Mouse (Mus musculus) stomach, embryonic 15.5 days (tissue): Measurements from ENCODE around the gene Gm2115. TPM values are rescaled to one million over a fixed set of nuclear protein-coding genes. Genes with fewer than 3 reads are reported as not detected.

Experiments used
- ATAC-seq: fragments of 200-750 bp; cut with Nextera tagmentation; 2 replicates; pipeline ENCODE4 v1.8.0; 2017; ENCODE audit warnings: low read depth, moderate number of reproducible peaks, moderate TSS enrichment; ENCODE audit not compliant: insufficient read depth, low FRiP score
- H3K27ac ChIP-seq: fragments of 300-500 bp; sonication (generic); 2 replicates; pipeline ENCODE4 v1.5.1; 2015; ENCODE audit warnings: mild to moderate bottlenecking, inconsistent platforms
- H3K27me3 ChIP-seq: fragments of 300-500 bp; sonication (generic); replicated peaks from 2 replicates; pipeline ENCODE4 v1.6.1; 2015; ENCODE audit warnings: inconsistent platforms
- H3K36me3 ChIP-seq: fragments of 300-500 bp; sonication (generic); 2 replicates; pipeline ENCODE4 v1.6.1; 2015; ENCODE audit warnings: inconsistent platforms
- H3K4me1 ChIP-seq: fragments of 300-500 bp; sonication (generic); 2 replicates; pipeline ENCODE4 v1.6.1; 2015; ENCODE audit warnings: inconsistent platforms
- H3K4me2 ChIP-seq: fragments of 300-500 bp; sonication (generic); 2 replicates; pipeline ENCODE4 v1.6.1; 2015; ENCODE audit warnings: mild to moderate bottlenecking, inconsistent platforms
- H3K4me3 ChIP-seq: fragments of 300-500 bp; sonication (generic); replicated peaks from 2 replicates; pipeline ENCODE4 v1.5.1; 2015; ENCODE audit warnings: inconsistent platforms
- H3K9ac ChIP-seq: fragments of 300-500 bp; sonication (generic); 2 replicates; pipeline ENCODE4 v1.6.1; 2015; ENCODE audit warnings: inconsistent platforms
- H3K9me3 ChIP-seq: fragments of 300-500 bp; sonication (generic); 2 replicates; pipeline ENCODE4 v1.6.1; 2016; ENCODE audit warnings: inconsistent platforms
- WGBS: fragments of 180-500 bp; shearing (Covaris S2); methylation state at CpG from one replicate; pipeline ENCODE4 v1.1.7; 2015; 5-methylcytosine and 5-hydroxymethylcytosine counted together
- polyA plus RNA-seq: library from polyadenylated mRNA; unstranded; fragments of >200 nt; fragmentation: Nextera tagmentation; extraction: Ambion mirVana; gene quantifications from 2 replicates; pipeline ENCODE4 v1.2.1, GENCODE M21; 2015

Gm2115 gene
- polyA plus RNA-seq, 1 experiment from 2014 or later = 3.1 TPM

DNA sequence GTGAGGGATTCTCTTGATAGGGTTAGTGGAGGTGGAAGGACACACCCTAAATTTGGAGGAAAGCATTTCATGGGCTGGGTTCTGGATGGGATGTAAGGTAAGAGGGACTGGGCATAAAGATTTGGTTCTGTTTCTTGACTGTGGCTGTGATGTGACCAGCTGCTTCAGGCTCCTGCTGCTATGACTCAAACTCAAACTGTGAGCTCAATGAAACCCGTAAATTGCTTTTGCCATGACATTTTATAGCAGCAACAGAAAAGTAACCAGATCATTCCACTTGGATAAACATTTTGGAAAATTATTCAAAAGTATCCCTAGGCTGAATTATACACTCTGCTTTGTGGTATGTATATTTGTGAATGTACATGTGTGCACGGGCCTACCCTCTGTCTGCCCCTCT, 61.9 kb downstream of the Gm2115 start:
- Histone ChIP-seq H3K4me3 (no peak overlapping the region), H3K4me1 (peaks cover 2% of the 10 kb centered on the region; the same call in 1 of the 2 replicates), H3K27me3 (no peaks in the 10 kb centered on the region), H3K27ac (no peak overlapping the region), H3K9ac (no peak overlapping the region), H3K4me2 (no peak overlapping the region), H3K36me3 (no peaks in the 10 kb centered on the region), H3K9me3 (no peaks in the 10 kb centered on the region)
- no peak for ATAC-seq
- WGBS = 82% methylated on average over 2 of the region's 2 CpGs

GRCm38 (mm10) chr7:84591347-84591746, 62.6 kb downstream of the Gm2115 start:
- Histone ChIP-seq H3K9ac (no peak overlapping the region), H3K27ac (no peak overlapping the region), H3K36me3 (no peaks in the 10 kb centered on the region), H3K4me2 (no peak overlapping the region), H3K27me3 (no peaks in the 10 kb centered on the region), H3K9me3 (no peaks in the 10 kb centered on the region), H3K4me3 (no peak overlapping the region), H3K4me1 (peaks cover 2% of the 10 kb centered on the region; the same call in 1 of the 2 replicates)
- 82% methylated on average over 3 of the region's 3 CpGs for WGBS
- no peak for ATAC-seq

DNA sequence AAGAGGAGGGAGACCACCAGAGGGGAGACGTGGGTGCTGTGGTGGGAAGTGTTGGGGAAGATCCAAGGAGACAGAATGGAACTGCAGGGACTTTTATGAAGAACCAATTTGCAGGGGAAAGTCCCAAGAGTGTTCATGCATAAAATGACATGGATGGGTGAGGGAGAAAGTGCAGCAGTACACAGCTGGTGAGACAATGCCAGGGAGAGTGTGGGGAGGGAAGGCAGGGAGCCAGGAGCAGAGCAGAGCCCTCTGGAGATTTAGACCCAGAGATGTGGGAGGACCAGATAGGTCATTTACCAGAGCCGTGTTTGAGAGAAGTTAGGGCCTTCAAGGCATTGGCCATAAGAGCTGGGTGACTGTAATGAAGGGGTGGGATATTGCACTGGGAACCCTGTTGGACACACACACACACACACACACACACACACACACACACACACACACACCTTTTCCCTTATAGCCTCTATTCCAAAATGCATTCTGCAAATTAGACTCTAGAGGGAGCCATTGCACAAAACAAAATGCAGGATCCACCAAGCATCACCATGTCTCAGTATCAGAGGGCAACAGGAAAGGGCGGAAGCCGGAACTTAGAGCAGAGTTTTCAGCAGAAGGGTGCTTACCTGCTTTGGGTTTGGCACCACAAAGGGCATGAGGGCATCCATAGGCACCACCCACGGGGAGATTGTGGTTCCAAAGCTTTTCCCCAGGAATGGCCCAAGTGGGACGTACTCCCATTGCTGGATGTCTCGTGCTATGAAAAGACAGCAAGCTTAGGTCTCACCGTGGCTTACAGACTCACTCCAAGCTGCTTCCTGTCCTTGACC, 65.5 kb downstream of the Gm2115 start:
- no peak overlapping the region for H3K27ac ChIP-seq
- no peaks in the 10 kb centered on the region for H3K36me3 ChIP-seq
- H3K4me1 ChIP-seq = peaks cover 2% of the 10 kb centered on the region; the same call in 1 of the 2 replicates
- 42% methylated on average over 8 of the region's 8 CpGs for WGBS
- no peak overlapping the region for H3K4me3 ChIP-seq
- H3K4me2 ChIP-seq = no peak overlapping the region
- H3K27me3 ChIP-seq = no peaks in the 10 kb centered on the region
- H3K9me3 ChIP-seq = no peaks in the 10 kb centered on the region
- no peak overlapping the region for H3K9ac ChIP-seq
- peak; percentile 36; the same call in 1 of the 2 replicates for ATAC-seq

DNA sequence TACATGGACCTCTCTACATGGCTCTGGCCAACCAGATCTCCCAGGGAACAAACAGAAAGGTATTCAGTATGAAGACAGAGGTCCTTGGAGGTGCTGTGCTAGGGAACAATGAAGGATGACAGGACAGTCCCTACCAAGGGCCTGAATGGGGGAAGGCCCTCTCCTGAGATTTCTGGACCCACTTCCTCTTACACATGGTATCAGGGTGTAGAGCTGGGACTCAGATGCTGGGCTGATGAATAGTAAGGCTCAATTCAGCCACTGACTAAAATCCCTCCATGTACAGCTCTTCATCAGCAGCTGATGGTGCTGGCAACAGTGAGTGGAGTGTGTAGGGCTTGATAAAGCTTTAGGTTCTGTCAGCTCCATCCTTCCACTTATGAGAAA, 66.2 kb downstream of the Gm2115 start:
- H3K4me1 ChIP-seq = peaks cover 2% of the 10 kb centered on the region; the same call in 1 of the 2 replicates
- H3K27ac ChIP-seq = no peak overlapping the region
- no peaks in the 10 kb centered on the region for H3K27me3 ChIP-seq
- H3K9me3 ChIP-seq = no peaks in the 10 kb centered on the region
- H3K36me3 ChIP-seq = no peaks in the 10 kb centered on the region
- no peak overlapping the region for H3K4me3 ChIP-seq
- ATAC-seq = no peak
- H3K9ac ChIP-seq = no peak overlapping the region
- H3K4me2 ChIP-seq = no peak overlapping the region

- Histone ChIP-seq H3K27me3 (no peaks in the 10 kb centered on the region), H3K4me1 (peaks cover 2% of the 10 kb centered on the region; the same call in 1 of the 2 replicates), H3K4me3 (no peak overlapping the region), H3K36me3 (no peaks in the 10 kb centered on the region), H3K9ac (no peak overlapping the region), H3K27ac (no peak overlapping the region), H3K4me2 (no peak overlapping the region), H3K9me3 (no peaks in the 10 kb centered on the region)
- WGBS = 90% methylated on average over 3 of the region's 3 CpGs
- no peak for ATAC-seq
These were observed 67.2 kb downstream of the Gm2115 start for GRCm38 (mm10) chr7:84596002-84596401.

- H3K4me1 ChIP-seq = peaks cover 2% of the 10 kb centered on the region; the same call in 1 of the 2 replicates
- H3K9me3 ChIP-seq = no peaks in the 10 kb centered on the region
- no peak for ATAC-seq
- no peak overlapping the region for H3K9ac ChIP-seq
- no peak overlapping the region for H3K4me2 ChIP-seq
- H3K4me3 ChIP-seq = no peak overlapping the region
- WGBS = 83% methylated on average over 3 of the region's 3 CpGs
- no peaks in the 10 kb centered on the region for H3K36me3 ChIP-seq
- no peaks in the 10 kb centered on the region for H3K27me3 ChIP-seq
- H3K27ac ChIP-seq = no peak overlapping the region
These were observed 67.9 kb downstream of the Gm2115 start for GRCm38 (mm10) chr7:84596633-84597032.

DNA sequence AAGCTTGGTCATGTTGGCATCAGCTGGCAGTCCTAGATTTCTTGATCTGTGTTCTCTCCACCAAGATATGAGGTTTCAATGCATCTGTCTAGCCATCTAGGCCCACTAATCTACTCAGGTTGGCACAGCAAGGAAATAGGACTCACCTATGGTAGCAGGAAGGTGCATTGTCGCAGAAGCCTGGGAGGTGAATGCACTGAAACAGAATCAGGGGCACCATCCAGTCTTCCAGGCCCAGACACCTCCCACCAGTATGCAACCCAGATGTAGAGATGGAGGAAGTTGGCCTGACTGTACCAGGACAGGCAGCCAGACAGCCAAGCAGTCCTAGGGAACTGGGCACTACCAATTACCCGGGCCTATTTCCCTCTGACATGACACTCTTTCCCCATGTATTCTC, 71.9 kb downstream of the Gm2115 start:
- Histone ChIP-seq H3K4me2 (no peak overlapping the region), H3K36me3 (no peaks in the 10 kb centered on the region), H3K9ac (no peak overlapping the region), H3K4me1 (no peaks in the 10 kb centered on the region), H3K4me3 (no peak overlapping the region), H3K9me3 (no peaks in the 10 kb centered on the region), H3K27ac (no peak overlapping the region), H3K27me3 (no peaks in the 10 kb centered on the region)
- no peak for ATAC-seq
- 93% methylated on average over 2 of the region's 2 CpGs for WGBS

DNA sequence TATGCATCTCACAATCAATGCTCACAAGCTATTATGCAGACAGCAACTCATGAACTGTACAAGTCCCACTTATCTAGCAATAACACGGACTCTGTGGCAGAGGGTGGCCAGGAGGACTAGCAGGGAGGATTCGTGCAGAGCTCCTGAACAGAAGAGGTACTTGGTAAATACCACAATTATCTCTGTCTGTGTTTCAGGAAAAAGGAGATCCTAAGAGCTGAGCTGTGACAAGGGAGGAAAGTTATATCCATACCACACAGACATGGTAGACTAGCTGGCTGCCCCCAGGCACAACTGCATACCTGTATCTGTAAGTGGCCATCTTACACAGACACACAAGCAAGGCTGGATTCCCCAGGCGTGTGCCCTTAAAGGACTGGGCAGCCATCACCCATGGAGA, 72.6 kb downstream of the Gm2115 start:
- WGBS = 78% methylated on average over 3 of the region's 3 CpGs
- H3K27ac ChIP-seq = no peak overlapping the region

GRCm38 (mm10) chr7:84604501-84604900, 75.7 kb downstream of the Gm2115 start:
- no peaks in the 10 kb centered on the region for H3K9me3 ChIP-seq
- no peak for ATAC-seq
- H3K36me3 ChIP-seq = no peaks in the 10 kb centered on the region
- H3K9ac ChIP-seq = no peak overlapping the region
- 68% methylated on average over 3 of the region's 3 CpGs for WGBS
- H3K27ac ChIP-seq = no peak overlapping the region
- H3K27me3 ChIP-seq = no peaks in the 10 kb centered on the region
- H3K4me3 ChIP-seq = no peak overlapping the region
- peaks cover 4% of the 10 kb centered on the region; the same call in 1 of the 2 replicates for H3K4me1 ChIP-seq
- H3K4me2 ChIP-seq = no peak overlapping the region

More for the DNA sequence above, 72.6 kb downstream of the Gm2115 start:
- Histone ChIP-seq H3K4me3 (no peak overlapping the region), H3K9me3 (no peaks in the 10 kb centered on the region), H3K4me2 (no peak overlapping the region), H3K36me3 (no peaks in the 10 kb centered on the region), H3K4me1 (peaks cover 2% of the 10 kb centered on the region; the same call in 1 of the 2 replicates), H3K27me3 (no peaks in the 10 kb centered on the region), H3K9ac (no peak overlapping the region)
- ATAC-seq = no peak

- Histone ChIP-seq H3K4me1 (peaks cover 4% of the 10 kb centered on the region; the same call in 1 of the 2 replicates), H3K9me3 (no peaks in the 10 kb centered on the region), H3K27me3 (no peaks in the 10 kb centered on the region), H3K27ac (peak overlapping the region; percentile 51; the same call in 1 of the 2 replicates), H3K36me3 (no peaks in the 10 kb centered on the region), H3K4me2 (peak overlapping the region; percentile 93), H3K9ac (peak overlapping the region; percentile 46), H3K4me3 (peak overlapping the region; percentile 59)
- ATAC-seq = no peak
- WGBS = 8% methylated on average over 19 of the region's 19 CpGs
These were observed 76.4 kb downstream of the Gm2115 start for GRCm38 (mm10) chr7:84605033-84605687.

- peak; percentile 95 for ATAC-seq
- Histone ChIP-seq H3K36me3 (no peaks in the 10 kb centered on the region), H3K27ac (peak overlapping the region; percentile 51; the same call in 1 of the 2 replicates), H3K9ac (peak overlapping the region; percentile 46), H3K4me1 (peaks cover 4% of the 10 kb centered on the region; the same call in 1 of the 2 replicates), H3K27me3 (no peaks in the 10 kb centered on the region), H3K4me3 (peak overlapping the region; percentile 59), H3K4me2 (peak overlapping the region; percentile 93), H3K9me3 (no peaks in the 10 kb centered on the region)
- under 1% methylated on average over 32 of the region's 36 CpGs for WGBS
These were observed 77.0 kb downstream of the Gm2115 start for GRCm38 (mm10) chr7:84605704-84606292.
